ENCODE assay signal across 9 mouse cellular contexts in the genomic region with DNA sequence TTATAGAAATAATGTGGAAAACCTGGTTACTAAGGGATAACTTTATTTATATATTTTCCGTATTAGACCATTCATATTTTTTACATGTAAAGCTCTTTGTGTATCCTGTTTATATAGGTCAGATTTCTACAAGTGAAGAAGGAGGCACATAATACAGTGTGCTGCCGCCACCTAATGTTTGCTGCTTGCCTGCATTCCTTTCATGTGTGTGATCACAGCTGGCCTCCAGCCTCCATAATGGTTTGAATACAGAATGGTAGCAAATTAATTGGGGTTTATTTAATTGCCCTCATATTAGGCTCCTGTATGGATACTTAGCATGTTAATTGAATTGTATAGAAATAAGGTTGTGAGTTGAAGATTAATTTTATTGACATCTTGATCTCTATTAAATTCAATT.
DNase-seq lines count a peak whose midpoint lies in the region; ATAC-seq and TF ChIP-seq lines count a peak whose summit lies in the region.
"Had no signal": no experiment of that assay in that cellular context is flagged by ENCODE, and none has a peak within 500 bp of the region (broad histone marks: within the 10 kb centered on the region; RNA-seq: fewer than 3 reads in every experiment).

No protein-coding gene starts in this region.

- no peaks in the 10 kb centered on the region for H3K36me3 ChIP-seq in liver, adult 2 months (ENCODE audit: control insufficient read depth, insufficient read depth, low read length)
- H3K36me3 ChIP-seq in liver, embryonic 11.5 days (ENCODE audit: control insufficient read depth, insufficient read depth, low read length): no peaks in the 10 kb centered on the region
- no peaks in the 10 kb centered on the region for H3K36me3 ChIP-seq in lung, postnatal 0 days (ENCODE audit: insufficient read depth, low read length)
- H3K36me3 ChIP-seq: lung, embryonic 15.5 days had no signal

- TF ChIP-seq POLR2A in liver, adult 2 months (IDR thresholded peaks at IDR 0.05; ENCODE audit: extremely low read depth, insufficient read depth, low read length): no peak
- TF ChIP-seq POLR2A in cortical plate, adult 2 months (IDR thresholded peaks at IDR 0.05; ENCODE audit: extremely low read depth, insufficient read depth, low read length): no peak

- DNase-seq in cerebellum, adult 11 months: peak; percentile 42
- no peak for DNase-seq in liver, adult 2 months (ENCODE audit: extremely low read depth, low read depth, low spot score)
- no peak for DNase-seq in liver, embryonic 11.5 days (ENCODE audit: low spot score)
- DNase-seq in lung, postnatal 0 days (ENCODE audit: low spot score): peak; percentile 73
- no peak for DNase-seq in ovary, adult 18-20 months (ENCODE audit: low spot score)
- no peak for DNase-seq in urinary bladder, adult 18-20 months (ENCODE audit: low spot score in 2 of 2)

- peak; percentile 43; the same call in 1 of the 2 replicates for TF ChIP-seq CTCF in liver, adult 2 months (IDR thresholded peaks at IDR 0.05; ENCODE audit: low read depth, low read length)
- peak; percentile 72 for TF ChIP-seq CTCF in cortical plate, adult 2 months (IDR thresholded peaks at IDR 0.05; ENCODE audit: extremely low read depth, insufficient read depth, low read length)
- TF ChIP-seq CTCF in lung, postnatal 0 days (IDR thresholded peaks at IDR 0.05): peak; percentile 75

- no peaks in the 10 kb centered on the region for H3K9me3 ChIP-seq in liver, embryonic 11.5 days (ENCODE audit: control insufficient read depth, low read length)
- H3K9me3 ChIP-seq in lung, postnatal 0 days (ENCODE audit: low read length): no peaks in the 10 kb centered on the region
- H3K9me3 ChIP-seq: lung, embryonic 15.5 days had no signal

- no peaks in the 10 kb centered on the region for H3K27me3 ChIP-seq in liver, adult 2 months (ENCODE audit: control insufficient read depth, insufficient read depth, low read length)
- H3K27me3 ChIP-seq in liver, embryonic 11.5 days (replicated peaks; ENCODE audit: control insufficient read depth, insufficient read depth, low read length): no peaks in the 10 kb centered on the region
- H3K27me3 ChIP-seq in lung, postnatal 0 days (replicated peaks; ENCODE audit: insufficient read depth, low read length): no peaks in the 10 kb centered on the region
- H3K27me3 ChIP-seq: lung, embryonic 15.5 days had no signal

- peaks cover 7% of the 10 kb centered on the region; the same call in 1 of the 2 replicates for H3K4me1 ChIP-seq in liver, adult 2 months (ENCODE audit: control insufficient read depth, insufficient read depth, low read length)
- H3K4me1 ChIP-seq in liver, embryonic 11.5 days (replicated peaks; ENCODE audit: control insufficient read depth, insufficient read depth, low read length): peaks cover 21% of the 10 kb centered on the region
- peaks cover 7% of the 10 kb centered on the region for H3K4me1 ChIP-seq in cortical plate, adult 2 months (ENCODE audit: control insufficient read depth, insufficient read depth, low read length)
- H3K4me1 ChIP-seq in lung, postnatal 0 days (ENCODE audit: insufficient read depth, low read depth, low read length): peaks cover 10% of the 10 kb centered on the region; the same call in 1 of the 2 replicates

- no peak for TF ChIP-seq EP300 in lung, postnatal 0 days (IDR thresholded peaks at IDR 0.05)

- H3K4me2 ChIP-seq in liver, embryonic 11.5 days: no peak overlapping the region
- no peak overlapping the region for H3K4me2 ChIP-seq in lung, postnatal 0 days (replicated peaks; ENCODE audit: low read depth, low read length)
- H3K4me2 ChIP-seq: lung, embryonic 15.5 days had no signal

- H3K4me3 ChIP-seq in liver, adult 2 months (ENCODE audit: insufficient read depth, low read depth, low read length): no peak overlapping the region
- no peak overlapping the region for H3K4me3 ChIP-seq in liver, embryonic 11.5 days (ENCODE audit: low read depth, low read length)
- no peak overlapping the region for H3K4me3 ChIP-seq in cortical plate, adult 2 months (ENCODE audit: insufficient read depth, low read length)
- H3K4me3 ChIP-seq in lung, postnatal 0 days (ENCODE audit: low read depth, low read length): no peak overlapping the region
- H3K4me3 ChIP-seq: lung, embryonic 15.5 days had no signal

- no peak overlapping the region for H3K27ac ChIP-seq in liver, adult 2 months (replicated peaks; ENCODE audit: insufficient read depth, low read depth, low read length)
- no peak overlapping the region for H3K27ac ChIP-seq in liver, embryonic 11.5 days (ENCODE audit: low read depth, low read length)
- H3K27ac ChIP-seq in cortical plate, adult 2 months (ENCODE audit: insufficient read depth, low read length): no peak overlapping the region
- no peak overlapping the region for H3K27ac ChIP-seq in lung, postnatal 0 days (ENCODE audit: low read length)

- ATAC-seq in cerebellum, adult (ENCODE audit: insufficient number of reproducible peaks, low FRiP score, low TSS enrichment): no peak
- ATAC-seq in liver, embryonic 11.5 days (replicated peaks; ENCODE audit: low FRiP score): no peak
- peak; percentile 53; the same call in 1 of the 2 replicates for ATAC-seq in lung, postnatal 0 days

- WGBS in liver, adult 2 months: 73% methylated on average over 2 of the region's 2 CpGs
- whole genome bisulfite sequencing in liver, embryonic 11.5 days: 71% methylated on average over 2 of the region's 2 CpGs
- 24% methylated on average over 2 of the region's 2 CpGs for WGBS in lung, postnatal 0 days

- H3K79me2 ChIP-seq in liver, adult 2 months (ENCODE audit: control insufficient read depth, insufficient read depth, low read length): peaks cover 54% of the 10 kb centered on the region

- H3K9ac ChIP-seq in liver, adult 2 months (ENCODE audit: low read depth, low read length): no peak overlapping the region
- no peak overlapping the region for H3K9ac ChIP-seq in liver, embryonic 11.5 days (ENCODE audit: low read depth, low read length)
- H3K9ac ChIP-seq in lung, postnatal 0 days (replicated peaks; ENCODE audit: low read depth): no peak overlapping the region
- H3K9ac ChIP-seq: lung, embryonic 15.5 days had no signal

Comparison
In these comparisons a context has a peak if more than half of its experiments do, and no peak if none do; other contexts are left out.
1. DNase-seq: peak in cerebellum, adult 11 months (single experiment) and lung, postnatal 0 days (single experiment); none in liver, adult 2 months (single experiment), liver, embryonic 11.5 days (single experiment), ovary, adult 18-20 months (single experiment) and urinary bladder, adult 18-20 months (0 of 2).
2. Peak in every context shown above with its lines, with median percentiles within 50 percentile points of each other: CTCF ChIP-seq.